Mouse (Mus musculus) left cerebral cortex, postnatal 4 days (tissue): Measurements from ENCODE around the gene Dock4. TPM values are rescaled to one million over a fixed set of nuclear protein-coding genes. Genes with fewer than 3 reads are reported as not detected.
"Not testable (repeated sequence)": the region's sequence is repeated elsewhere in the genome, so short reads cannot be mapped to it uniquely, and the experiment has no call there.

Source experiments
- DNase-seq: peaks from one replicate; pipeline ENCODE4 v3.0.0-alpha.2; 2022
- intact Hi-C: fragments of 180-260 bp; cut with DNase I; formaldehyde crosslinking; loops from one replicate; pipeline ENCODE4 v1.15.1; 2025
- total RNA-seq, 2 experiments: library from RNA; stranded (reverse); gene quantifications; 2 replicates each; pipeline ENCODE4 v1.2.3; 2021

The Dock4 gene
- total RNA-seq, 2 experiments from 2014 or later, result 61.4 to 62.9 TPM

DNA sequence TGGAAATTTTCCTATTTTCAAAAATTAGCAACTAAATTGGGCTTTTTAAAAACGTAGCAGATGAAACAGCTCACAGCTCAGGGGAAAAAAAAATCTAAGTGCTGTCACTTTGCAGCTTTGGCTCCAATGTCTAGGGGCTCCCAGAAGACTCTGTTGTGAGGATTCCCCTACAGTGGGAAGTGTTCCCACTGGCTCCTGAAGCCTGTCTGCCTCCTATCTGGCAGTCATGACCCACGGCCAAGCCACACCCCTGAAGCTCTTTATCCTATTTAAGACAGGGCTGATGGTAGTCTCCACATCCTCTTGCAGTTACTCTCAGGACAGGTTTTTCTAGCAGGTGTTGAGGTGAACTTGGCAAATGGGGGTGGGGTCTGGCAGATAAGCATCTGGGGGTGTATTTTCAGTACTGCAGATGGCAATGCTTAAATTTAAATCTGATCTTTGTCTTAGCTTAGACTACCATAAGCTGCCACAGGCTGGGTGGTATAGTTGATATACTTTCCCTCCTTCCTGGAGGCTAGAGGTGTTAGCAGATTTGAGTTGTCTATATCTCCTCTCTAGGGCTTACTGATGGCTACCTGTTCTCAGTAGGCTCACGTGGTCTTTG lies 397.8 kb downstream of the Dock4 start:
- DNase-seq, result no peak
- intact Hi-C loops, result loop anchor here (10.0 kb wide), 1 partner anchor 181 kb away; the partner anchor contains the start of gene Immp2l

DNA sequence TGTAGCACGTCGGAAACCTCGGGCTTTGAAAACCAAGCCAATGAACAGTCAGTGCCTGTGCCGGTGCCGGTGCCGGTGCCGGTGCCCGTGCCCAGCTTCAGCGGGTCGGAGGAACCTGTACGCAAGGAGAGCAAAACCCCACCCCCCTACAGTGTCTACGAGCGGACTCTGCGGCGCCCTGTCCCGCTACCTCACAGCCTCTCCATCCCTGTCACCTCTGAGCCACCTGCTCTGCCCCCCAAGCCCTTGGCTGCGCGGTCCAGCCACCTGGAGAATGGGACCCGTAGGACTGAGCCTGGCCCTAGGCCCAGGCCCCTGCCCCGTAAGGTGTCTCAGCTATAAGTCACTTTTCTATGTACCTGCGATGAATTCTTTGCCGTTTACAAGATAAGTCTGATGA lies 398.6 kb downstream of the Dock4 start:
- intact Hi-C loops, result loop anchor here (10.0 kb wide), 1 partner anchor 180 kb away; the partner anchor contains the start of gene Immp2l
- no peak for DNase-seq

DNA sequence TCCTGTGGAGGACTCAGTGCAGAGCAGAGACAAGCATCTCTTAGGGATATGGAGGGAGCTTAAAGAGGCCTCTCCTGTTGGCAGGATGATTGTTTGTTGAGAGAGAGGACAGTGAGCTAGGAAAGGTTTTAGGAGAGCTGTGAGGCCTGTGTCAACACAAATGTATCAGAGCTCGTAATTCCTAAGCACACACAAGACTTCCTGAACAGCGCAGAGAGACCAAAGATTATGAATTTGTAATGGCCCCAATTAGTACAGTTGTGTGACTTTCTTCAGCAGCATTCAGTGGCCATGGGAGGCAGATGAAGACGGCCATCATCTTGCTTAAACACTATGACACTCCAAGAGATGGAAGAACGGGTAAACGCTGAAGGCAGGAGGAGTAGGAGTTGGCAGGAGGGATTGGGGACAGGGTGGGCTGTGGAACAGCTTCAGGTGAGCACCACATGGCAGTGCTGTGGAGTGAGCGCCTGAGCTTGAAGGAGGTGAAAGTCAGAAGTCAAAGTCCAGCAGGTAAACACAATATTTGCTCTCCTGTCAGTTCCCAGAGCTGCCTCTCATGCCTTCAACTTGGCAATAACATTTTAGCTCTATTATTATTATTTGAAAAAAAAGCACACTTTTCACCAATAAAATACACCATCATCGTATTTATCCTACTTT lies 409.1 kb downstream of the Dock4 start:
- intact Hi-C loops, result no loop called here
- DNase-seq, result no peak

DNA sequence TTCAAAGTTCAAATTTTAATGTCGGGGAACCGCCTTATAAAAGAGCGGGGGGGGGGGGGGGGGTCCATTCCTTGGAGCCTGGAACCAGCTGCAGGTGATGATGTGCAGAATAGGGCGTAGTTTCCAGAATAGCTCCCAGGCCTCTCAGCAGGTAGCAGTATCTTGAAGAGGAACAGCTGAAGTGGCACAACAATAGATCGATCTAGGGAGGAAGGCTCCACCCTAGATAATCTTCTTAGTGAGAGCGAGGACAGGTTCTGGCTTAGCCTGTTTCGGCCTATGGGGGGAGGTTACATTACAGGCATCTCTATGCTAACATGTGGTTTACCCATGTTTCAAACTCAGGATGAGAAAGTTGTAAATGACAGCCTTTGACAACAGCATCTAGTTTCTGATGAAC lies 411.7 kb downstream of the Dock4 start:
- intact Hi-C loops, result no loop called here
- DNase-seq, result no peak

DNA sequence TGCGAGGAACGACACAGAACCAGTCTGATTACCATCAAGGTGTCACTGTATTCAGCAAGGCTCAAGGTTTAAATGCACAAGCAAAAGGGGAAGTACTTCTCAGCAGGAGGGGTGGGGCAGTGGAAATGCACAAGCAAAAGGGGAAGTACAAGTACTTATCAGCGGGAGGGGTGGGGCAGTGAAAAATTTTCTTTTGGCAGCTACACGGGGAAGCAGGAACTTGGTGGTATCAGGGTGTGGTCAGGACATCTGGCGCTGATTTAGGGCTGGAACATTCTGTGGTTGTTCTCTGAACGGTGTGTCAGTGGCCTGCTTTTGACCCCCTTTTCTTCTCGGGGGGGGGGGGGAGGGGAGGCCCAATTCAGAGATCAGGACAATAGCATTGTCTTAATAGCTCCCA lies 413.0 kb downstream of the Dock4 start:
- DNase-seq, intact Hi-C loops: not testable (repeated sequence)

DNA sequence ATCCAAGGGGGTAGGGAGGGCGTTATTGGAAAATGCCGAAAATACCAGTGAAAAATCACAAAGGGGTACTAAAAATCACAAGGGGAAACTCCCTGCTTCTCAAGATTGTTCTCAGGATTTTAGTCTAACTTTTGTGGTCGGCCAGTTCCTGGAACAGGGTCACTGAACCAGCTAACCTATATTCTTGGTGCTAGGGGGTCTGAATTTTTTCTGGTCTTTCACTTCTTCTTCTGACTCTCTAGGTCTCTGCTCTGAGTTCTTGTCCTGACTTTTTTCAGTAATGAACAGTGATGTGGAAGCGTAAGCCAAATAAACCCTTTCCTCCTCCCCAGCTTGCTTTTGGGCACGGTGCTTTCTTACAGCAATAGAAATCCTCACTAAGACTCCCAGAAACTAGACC lies 424.6 kb downstream of the Dock4 start:
- intact Hi-C loops, result no loop called here
- DNase-seq, result no peak

DNA sequence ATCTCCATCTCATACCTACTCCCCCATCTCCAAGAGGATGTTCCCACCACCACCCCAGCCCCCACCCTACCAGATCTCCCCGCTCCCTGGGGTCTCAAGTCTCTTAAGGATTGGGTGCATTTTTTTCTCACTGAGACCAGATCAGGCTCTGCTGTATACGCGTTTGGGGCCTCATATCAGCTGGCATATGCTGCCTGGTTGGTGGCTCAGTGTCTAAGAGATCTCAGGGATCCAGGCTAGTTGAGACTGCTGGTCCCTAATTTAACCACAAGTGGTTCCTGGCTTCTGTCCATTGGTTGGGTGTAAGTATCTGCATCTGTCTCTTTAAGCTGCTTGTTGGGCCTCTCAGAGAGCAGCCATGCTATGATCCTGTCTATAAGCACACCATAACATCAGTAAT lies 427.0 kb downstream of the Dock4 start:
- no peak for DNase-seq

DNA sequence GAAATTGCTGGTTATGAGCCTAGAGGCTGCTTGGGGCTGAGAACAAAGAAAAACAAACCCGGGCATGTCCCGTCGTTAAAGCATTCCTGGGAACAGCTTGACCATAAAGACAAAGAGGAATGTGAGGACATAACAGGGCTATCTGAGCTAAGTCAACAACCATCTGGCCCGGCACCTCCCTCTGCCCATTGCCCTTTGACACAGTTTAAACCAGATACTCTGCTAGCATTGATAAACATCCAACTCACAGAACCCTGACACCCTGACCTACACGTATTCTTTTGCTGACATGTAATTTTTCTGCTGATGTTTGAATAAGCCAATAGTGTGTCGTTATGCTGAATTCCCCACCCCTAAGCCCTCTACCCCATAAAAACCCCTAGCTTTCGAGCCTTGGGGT lies 427.5 kb downstream of the Dock4 start:
- DNase-seq, intact Hi-C loops: not testable (repeated sequence)

More for the DNA sequence above, 427.0 kb downstream of the Dock4 start:
- intact Hi-C loops, result no loop called here

DNA sequence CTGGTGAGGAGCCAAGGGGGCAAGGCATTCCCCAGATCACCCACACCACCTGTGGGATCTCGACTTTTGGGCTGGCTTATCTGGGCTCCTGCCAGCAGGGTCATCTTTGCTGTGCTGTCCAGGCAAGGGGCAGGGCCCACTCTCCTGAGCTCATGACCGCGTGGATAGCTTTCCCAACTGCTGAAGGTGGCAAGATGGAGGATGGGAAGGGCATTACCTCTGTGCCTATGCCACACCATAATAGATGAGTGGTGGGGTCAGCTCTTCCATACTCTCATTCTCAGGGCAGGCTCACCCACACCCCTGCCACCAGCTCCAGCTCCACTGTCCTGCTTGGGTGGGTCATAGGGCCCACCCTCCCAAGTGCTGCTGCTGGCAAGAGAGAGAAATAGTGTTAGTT lies 439.2 kb downstream of the Dock4 start:
- no peak for DNase-seq
- intact Hi-C loops, result no loop called here

DNA sequence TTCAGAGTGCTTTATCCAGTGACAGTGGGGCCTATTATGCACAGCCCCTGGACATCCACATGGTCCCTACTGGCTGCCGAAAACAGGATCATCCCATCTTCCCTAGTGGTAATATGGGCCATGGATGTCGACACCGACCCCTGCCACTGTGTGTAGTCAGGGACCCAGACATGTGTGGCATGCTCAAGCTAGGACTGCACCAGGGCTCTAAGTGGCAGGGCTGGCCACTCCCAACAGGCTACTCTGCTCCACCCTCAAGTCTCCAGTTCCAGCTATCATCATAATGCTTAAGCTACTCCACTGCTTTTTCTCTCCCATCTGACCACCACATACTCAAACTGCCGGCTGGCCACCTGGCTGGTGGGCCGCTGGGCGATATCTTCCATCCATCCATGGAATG lies 439.6 kb downstream of the Dock4 start:
- intact Hi-C loops, result no loop called here
- no peak for DNase-seq

DNA sequence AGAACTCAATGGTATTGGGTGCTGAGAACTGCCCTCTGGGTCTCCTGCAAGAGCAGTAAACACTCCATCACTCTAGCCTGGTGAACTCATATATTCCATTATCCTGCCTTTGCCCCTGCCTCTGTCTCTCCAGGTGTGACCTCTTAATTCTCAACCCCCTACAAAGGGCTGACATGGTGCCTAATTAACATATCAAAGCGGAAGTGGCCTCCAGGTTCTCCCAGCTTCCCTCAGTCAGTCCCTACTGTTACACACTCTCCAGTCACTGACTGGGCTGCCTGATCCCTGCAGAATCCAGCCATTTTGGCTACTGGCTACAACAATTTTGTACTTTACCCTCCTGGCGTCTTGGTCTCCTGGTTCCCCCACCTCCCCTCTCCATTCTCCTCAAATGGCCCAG lies 441.7 kb downstream of the Dock4 start:
- no peak for DNase-seq
- intact Hi-C loops, result no loop called here

DNA sequence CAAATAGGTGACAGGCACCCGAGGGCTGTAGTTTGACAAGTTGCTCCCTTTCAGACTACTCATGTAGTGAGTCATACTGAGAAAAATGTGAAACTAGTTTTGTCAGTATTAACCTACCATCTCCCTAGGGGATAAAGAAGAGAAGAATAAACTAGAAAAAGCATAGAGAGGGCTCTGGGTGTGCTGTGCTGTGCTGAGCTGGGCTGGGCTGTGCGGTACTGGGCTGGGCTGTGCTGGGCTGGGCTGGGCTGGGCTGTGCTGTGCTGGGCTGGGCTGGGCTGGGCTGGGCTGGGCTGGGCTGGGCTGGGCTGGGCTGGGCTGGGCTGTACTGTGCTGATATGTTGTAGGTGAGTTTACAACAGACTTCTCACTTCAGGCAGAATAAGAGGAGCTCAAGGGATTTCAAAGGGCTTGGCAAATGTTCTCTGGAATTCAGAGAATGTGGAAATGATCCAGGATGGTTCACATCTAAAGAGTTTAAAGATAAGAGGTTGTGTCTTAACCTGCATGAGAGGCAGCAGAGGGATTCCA lies 442.6 kb downstream of the Dock4 start:
- intact Hi-C loops, result no loop called here
- no peak for DNase-seq

DNA sequence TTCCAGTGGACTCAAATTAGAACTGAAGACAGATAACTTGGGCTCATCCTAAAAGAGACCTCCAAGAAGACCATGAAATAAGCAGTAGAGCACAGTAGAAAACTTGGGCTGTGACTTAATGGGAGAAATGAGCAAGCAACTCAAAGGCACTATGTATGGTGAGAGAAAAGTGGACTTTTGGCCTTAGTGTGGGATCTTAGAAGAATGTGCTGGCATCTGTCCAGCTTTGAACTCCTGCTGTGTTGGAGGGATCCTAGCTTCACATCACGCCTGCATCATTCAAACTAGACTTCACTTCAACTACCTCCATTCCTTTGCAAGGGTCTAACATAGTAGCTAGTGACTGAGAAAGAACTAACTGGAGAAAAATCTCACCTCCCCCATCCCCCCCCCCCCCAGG lies 443.1 kb downstream of the Dock4 start:
- intact Hi-C loops, result no loop called here
- DNase-seq, result no peak

DNA sequence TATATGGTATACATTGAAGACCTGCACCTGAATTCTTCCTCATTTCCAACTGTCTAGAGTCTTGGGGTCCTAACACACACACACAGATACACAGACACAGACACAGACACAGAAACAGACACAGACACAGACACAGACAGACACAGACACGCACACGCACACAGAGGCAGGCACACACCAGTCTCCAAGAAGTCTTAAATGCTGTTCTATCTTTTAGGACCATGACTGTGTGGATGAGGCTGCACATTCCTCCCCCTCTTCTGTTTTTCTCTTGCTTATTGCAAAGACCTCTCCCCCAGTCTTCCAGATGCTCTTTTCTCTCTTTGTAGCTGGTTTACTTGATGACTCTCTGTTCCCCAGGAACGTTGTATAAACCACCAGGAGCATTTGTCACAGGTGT lies 443.8 kb downstream of the Dock4 start:
- intact Hi-C loops, result no loop called here
- DNase-seq, result no peak

DNA sequence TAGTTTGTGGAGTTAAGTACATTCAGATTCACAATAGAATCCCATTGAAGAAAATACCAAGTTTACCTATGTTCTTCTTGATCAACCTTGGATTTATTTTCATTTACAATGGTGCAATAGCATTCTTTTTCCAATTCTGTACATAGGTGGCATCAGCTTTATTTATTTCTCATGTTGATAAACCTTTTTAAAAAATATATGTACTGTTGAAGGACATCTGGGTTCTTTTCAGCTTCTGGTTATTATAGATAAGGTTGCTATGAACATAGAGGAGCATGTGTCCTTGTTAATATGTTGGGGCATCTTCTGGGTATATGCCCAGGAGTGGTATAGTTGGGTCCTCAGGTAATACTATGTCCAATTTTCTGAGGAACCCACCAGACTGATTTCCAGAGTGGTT lies 445.4 kb downstream of the Dock4 start:
- no peak for DNase-seq
- intact Hi-C loops, result no loop called here

DNA sequence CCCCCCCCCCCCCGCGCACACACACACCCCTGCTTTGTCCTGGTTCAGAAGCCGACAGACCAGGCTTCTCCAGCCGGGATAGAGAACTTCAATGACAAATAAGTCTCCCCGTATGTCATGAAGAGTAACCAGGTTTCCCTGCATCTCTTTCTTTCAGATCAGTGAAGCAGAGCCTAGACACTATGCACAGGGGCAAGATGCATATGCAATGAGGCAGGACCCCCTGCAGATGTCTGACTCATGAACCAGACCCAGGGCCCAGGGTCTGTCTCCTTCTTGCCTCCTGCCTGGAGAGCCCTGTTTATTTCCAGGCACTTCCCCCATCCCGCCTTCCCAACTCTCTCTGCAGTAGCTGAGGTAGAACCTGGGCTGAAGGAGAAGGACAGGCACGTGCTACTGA lies 448.0 kb downstream of the Dock4 start:
- DNase-seq, result no peak
- intact Hi-C loops, result no loop called here

DNA sequence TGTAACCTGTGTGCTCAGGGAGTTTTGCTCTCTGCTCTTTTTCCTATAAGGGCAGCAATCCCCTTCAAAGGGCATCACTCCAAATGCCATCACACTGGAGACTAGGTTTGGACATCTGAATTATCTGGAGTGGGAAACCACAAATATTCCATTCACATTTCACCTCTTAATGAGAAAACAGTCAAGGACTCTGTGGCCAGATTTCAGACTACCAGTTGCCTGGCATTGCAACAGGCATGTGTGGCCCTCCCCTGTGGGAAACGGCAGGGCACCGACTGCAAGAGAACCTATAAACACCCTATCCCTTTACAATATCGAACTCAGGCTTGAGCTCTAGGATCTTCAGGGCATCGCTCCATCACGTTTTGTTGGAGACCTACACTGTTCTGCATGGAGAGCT lies 448.9 kb downstream of the Dock4 start:
- no peak for DNase-seq
- intact Hi-C loops, result no loop called here

Other genes starting within 250 kb of the Dock4 start
- under 1 TPM in 1 of 2 experiments, not detected in 1; 0.54 TPM for gene Lsmem1, start 246.5 kb upstream of the Dock4 start, total RNA-seq
- gene Ifrd1, start 197.4 kb upstream of the Dock4 start, total RNA-seq, result 100 to 1,000 TPM; 112 to 125 TPM
- 10 to 100 TPM; 21.4 to 23.6 TPM for gene Zfp277, start 50 bp upstream of the Dock4 start, total RNA-seq